Mouse (Mus musculus) neural tube, embryonic 11.5 days (tissue): ENCODE measurements around the gene Adamtsl1. TPM values are rescaled to one million over a fixed set of nuclear protein-coding genes. Genes with fewer than 3 reads are reported as not detected.
A peak's percentile ranks its signal among the peaks of the same experiment; 100 is the strongest.

Experiments used
- ATAC-seq: fragments of 200-750 bp; cut with Nextera tagmentation; 2 replicates; pipeline ENCODE4 v1.8.0; 2017; ENCODE audit warnings: moderate number of reproducible peaks, mild to moderate bottlenecking, moderate TSS enrichment, moderate library complexity; ENCODE audit not compliant: insufficient read depth, low FRiP score, low TSS enrichment
- DNase-seq: peaks from one replicate; pipeline ENCODE4 v3.0.0-alpha.2; 2015; ENCODE audit warnings: low spot score
- H3K27ac ChIP-seq: fragments of 300-500 bp; sonication (generic); 2 replicates; pipeline ENCODE4 v1.5.1; 2014; ENCODE audit warnings: low read depth, mild to moderate bottlenecking, low read length
- H3K27me3 ChIP-seq: fragments of 300-500 bp; sonication (generic); 2 replicates; pipeline ENCODE4 v1.6.1; 2014; ENCODE audit warnings: mild to moderate bottlenecking, low read length, mixed read lengths; ENCODE audit not compliant: control insufficient read depth, insufficient read depth
- H3K36me3 ChIP-seq: fragments of 300-500 bp; sonication (generic); 2 replicates; pipeline ENCODE4 v1.6.1; 2014; ENCODE audit warnings: mild to moderate bottlenecking, low read length, moderate library complexity, mixed read lengths; ENCODE audit not compliant: control insufficient read depth, insufficient read depth
- H3K4me1 ChIP-seq: fragments of 300-500 bp; sonication (generic); 2 replicates; pipeline ENCODE4 v1.6.1; 2014; ENCODE audit warnings: low read length, mixed read lengths; ENCODE audit not compliant: control insufficient read depth, insufficient read depth
- H3K4me2 ChIP-seq: fragments of 300-500 bp; sonication (generic); 2 replicates; pipeline ENCODE4 v1.6.1; 2014; ENCODE audit warnings: low read depth, mild to moderate bottlenecking, moderate library complexity
- H3K4me3 ChIP-seq: fragments of 300-500 bp; sonication (generic); 2 replicates; pipeline ENCODE4 v1.5.1; 2014; ENCODE audit warnings: low read depth, low read length
- H3K9ac ChIP-seq: fragments of 300-500 bp; sonication (generic); 2 replicates; pipeline ENCODE4 v1.6.1; 2014; ENCODE audit warnings: mild to moderate bottlenecking, low read length
- H3K9me3 ChIP-seq: fragments of 300-500 bp; sonication (generic); 2 replicates; pipeline ENCODE4 v1.6.1; 2016; ENCODE audit warnings: low read length; ENCODE audit not compliant: control insufficient read depth
- WGBS: fragments of 180-500 bp; shearing (Covaris S2); extraction: QIAGEN DNeasy Blood & Tissue Kit; methylation state at CpG from one replicate; pipeline ENCODE4 v1.1.7; 2014; 5-methylcytosine and 5-hydroxymethylcytosine counted together
- polyA plus RNA-seq: library from polyadenylated mRNA; unstranded; fragments of >200 nt; fragmentation: Nextera tagmentation; extraction: Ambion mirVana; gene quantifications from 2 replicates; pipeline ENCODE4 v1.2.1, GENCODE M21; 2014

Gene Adamtsl1
- polyA plus RNA-seq, 1 experiment from 2014 or later = 10.7 TPM

- DNase-seq (no peak), ATAC-seq (no peak)
- H3K9me3 ChIP-seq = no peaks in the 10 kb centered on the region
- no peaks in the 10 kb centered on the region for H3K27me3 ChIP-seq
- no peak overlapping the region for H3K27ac ChIP-seq
- H3K4me1 ChIP-seq = no peaks in the 10 kb centered on the region
- H3K36me3 ChIP-seq = no peaks in the 10 kb centered on the region
- H3K9ac ChIP-seq = no peak overlapping the region
- no peak overlapping the region for H3K4me2 ChIP-seq
- WGBS = 84% methylated on average over 3 of the region's 3 CpGs
- no peak overlapping the region for H3K4me3 ChIP-seq
Measured at GRCm38 (mm10) chr4:85762684-85763083, 248.7 kb downstream of the Adamtsl1 start.

DNA sequence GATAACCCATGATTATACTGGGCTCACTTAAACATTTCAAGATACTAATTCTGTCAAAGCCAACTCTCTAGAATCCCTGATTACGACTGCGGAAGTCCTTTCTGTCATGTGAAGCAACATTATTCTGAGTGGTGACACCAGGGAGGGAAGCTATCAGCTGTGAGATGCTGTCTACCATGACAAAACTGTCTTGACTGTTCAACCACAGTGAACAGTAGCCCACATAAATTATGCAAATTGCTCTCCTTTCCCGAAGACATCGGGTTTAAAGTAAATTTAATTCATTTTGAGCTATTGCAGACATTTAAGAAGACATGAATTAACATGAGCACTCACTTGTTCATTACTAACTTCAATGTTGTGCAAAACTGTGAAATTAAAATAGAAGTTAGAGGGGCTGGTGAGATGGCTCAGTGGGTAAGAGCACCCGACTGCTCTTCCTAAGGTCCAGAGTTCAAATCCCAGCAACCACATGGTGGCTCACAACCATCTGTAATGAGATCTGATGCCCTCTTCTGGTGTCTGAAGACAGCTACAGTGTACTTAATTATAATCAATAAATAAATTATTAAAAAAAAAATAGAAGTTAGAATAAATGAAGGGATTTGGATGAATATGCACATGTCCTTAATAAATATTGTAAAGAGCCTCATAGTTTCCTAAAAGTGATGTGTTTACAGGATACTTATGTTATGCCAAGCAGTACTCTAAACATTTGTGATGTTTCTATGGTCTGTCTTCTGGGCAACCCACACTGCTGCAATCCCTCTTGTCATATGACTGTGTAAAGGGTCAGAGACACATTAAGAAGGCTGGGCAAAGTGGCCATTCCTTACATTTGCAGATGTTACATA is 249.4 kb downstream of the Adamtsl1 start:
- Histone ChIP-seq H3K9ac (no peak overlapping the region), H3K4me2 (no peak overlapping the region), H3K27ac (no peak overlapping the region), H3K4me3 (no peak overlapping the region), H3K27me3 (no peaks in the 10 kb centered on the region), H3K36me3 (no peaks in the 10 kb centered on the region), H3K4me1 (no peaks in the 10 kb centered on the region), H3K9me3 (no peaks in the 10 kb centered on the region)
- ATAC-seq (no peak), DNase-seq (no peak)
- 81% methylated on average over 5 of the region's 5 CpGs for WGBS

GRCm38 (mm10) chr4:85764015-85764450 is 250.1 kb downstream of the Adamtsl1 start:
- 95% methylated on average over 14 of the region's 14 CpGs for WGBS
- no peak for DNase-seq
- ATAC-seq = no peak

GRCm38 (mm10) chr4:85764476-85764875 is 250.5 kb downstream of the Adamtsl1 start:
- ATAC-seq = no peak
- Histone ChIP-seq H3K36me3 (no peaks in the 10 kb centered on the region), H3K4me1 (no peaks in the 10 kb centered on the region), H3K9me3 (no peaks in the 10 kb centered on the region), H3K9ac (no peak overlapping the region), H3K27me3 (no peaks in the 10 kb centered on the region), H3K4me3 (no peak overlapping the region), H3K4me2 (no peak overlapping the region), H3K27ac (no peak overlapping the region)
- no peak for DNase-seq
- 71% methylated on average over 3 of the region's 3 CpGs for WGBS

More at GRCm38 (mm10) chr4:85764015-85764450, 250.1 kb downstream of the Adamtsl1 start:
- H3K9me3 ChIP-seq = no peaks in the 10 kb centered on the region
- no peaks in the 10 kb centered on the region for H3K4me1 ChIP-seq
- no peaks in the 10 kb centered on the region for H3K27me3 ChIP-seq
- H3K27ac ChIP-seq = no peak overlapping the region
- H3K4me2 ChIP-seq = no peak overlapping the region
- no peak overlapping the region for H3K4me3 ChIP-seq
- no peak overlapping the region for H3K9ac ChIP-seq
- no peaks in the 10 kb centered on the region for H3K36me3 ChIP-seq

DNA sequence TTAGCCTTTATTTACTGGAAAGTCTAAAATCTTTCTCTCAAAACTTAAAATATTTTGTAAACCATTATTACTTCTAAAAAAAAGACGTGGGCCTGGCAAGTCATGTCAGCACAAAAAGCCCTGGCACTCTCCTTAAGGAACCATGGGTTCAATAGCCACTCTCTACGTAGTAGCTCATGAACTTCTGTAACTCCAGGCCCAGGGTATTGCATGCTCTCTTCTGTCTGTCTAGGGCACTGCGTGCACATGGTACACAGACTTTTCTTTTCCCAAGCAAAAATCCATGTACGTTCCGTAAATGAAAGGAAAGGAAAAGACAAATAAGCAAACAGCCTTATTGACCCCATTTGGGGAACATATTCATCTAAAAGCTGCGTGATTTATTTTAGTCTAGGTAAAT is 253.7 kb downstream of the Adamtsl1 start:
- no peak overlapping the region for H3K4me3 ChIP-seq
- no peaks in the 10 kb centered on the region for H3K27me3 ChIP-seq
- DNase-seq (no peak), ATAC-seq (no peak)
- H3K36me3 ChIP-seq = no peaks in the 10 kb centered on the region
- no peaks in the 10 kb centered on the region for H3K9me3 ChIP-seq
- no peak overlapping the region for H3K4me2 ChIP-seq
- no peak overlapping the region for H3K9ac ChIP-seq
- WGBS = 74% methylated on average over 6 of the region's 6 CpGs
- H3K4me1 ChIP-seq = no peaks in the 10 kb centered on the region
- H3K27ac ChIP-seq = no peak overlapping the region

DNA sequence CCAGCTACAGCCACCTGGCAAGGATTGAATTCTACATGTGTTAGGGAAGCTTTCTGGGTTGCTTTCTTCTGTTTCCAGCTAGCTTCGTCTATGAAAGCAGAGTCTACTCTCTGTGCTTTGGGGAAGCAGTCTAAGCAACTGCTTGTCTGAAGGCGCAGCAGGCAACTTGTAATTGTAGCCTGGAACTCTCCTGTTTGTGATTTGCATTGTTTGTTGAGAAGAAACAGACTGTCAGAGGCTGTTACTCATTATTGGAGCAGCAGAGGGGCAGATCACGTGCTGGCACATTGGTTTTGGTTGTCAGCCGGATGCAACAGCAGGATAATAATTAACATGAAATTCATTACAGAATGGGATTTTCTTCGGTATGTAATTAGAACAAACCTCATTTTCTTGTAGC is 254.1 kb downstream of the Adamtsl1 start:
- H3K27ac ChIP-seq = no peak overlapping the region
- H3K9ac ChIP-seq = no peak overlapping the region
- H3K36me3 ChIP-seq = no peaks in the 10 kb centered on the region
- 43% methylated on average over 5 of the region's 5 CpGs for WGBS
- no peaks in the 10 kb centered on the region for H3K27me3 ChIP-seq
- DNase-seq (no peak), ATAC-seq (no peak)
- no peaks in the 10 kb centered on the region for H3K4me1 ChIP-seq
- H3K4me3 ChIP-seq = no peak overlapping the region
- H3K9me3 ChIP-seq = no peaks in the 10 kb centered on the region
- H3K4me2 ChIP-seq = no peak overlapping the region

GRCm38 (mm10) chr4:85782511-85782910 is 268.5 kb downstream of the Adamtsl1 start:
- H3K4me3 ChIP-seq = no peak overlapping the region
- H3K4me2 ChIP-seq = no peak overlapping the region
- no peaks in the 10 kb centered on the region for H3K9me3 ChIP-seq
- no peaks in the 10 kb centered on the region for H3K36me3 ChIP-seq
- H3K4me1 ChIP-seq = no peaks in the 10 kb centered on the region; the same call in 1 of the 2 replicates
- no peaks in the 10 kb centered on the region for H3K27me3 ChIP-seq
- ATAC-seq (peak; percentile 69; the same call in 1 of the 2 replicates), DNase-seq (peak; percentile 16)
- 28% methylated on average over 5 of the region's 5 CpGs for WGBS
- H3K9ac ChIP-seq = no peak overlapping the region
- no peak overlapping the region for H3K27ac ChIP-seq

DNA sequence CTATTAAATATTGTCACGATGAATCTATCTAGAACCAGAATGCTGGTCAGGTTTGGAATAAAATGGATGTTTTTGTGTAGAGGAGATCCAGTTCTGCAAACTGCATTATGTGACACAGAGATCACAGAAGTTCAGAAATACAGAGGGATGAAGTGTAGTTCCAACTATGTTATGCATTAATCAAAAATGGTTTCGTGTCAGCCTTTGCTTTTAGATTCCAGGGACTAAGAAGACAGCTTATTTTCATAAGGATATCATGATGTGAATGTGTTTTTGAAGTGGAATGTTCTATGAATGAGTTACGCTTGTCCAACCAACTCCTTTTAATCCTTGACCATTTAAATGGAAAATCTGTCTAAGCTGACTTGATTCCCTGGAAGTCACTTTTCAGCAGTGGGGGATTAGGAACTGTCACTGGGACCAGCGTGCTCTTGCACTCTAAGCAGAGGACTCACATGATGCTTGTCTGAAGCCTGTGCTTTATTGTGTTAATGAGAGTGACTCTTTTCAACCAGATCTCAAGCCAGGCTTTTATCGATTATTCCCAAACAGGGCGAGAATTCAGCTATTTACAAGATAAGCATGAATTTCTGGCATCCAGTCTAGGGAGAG is 269.9 kb downstream of the Adamtsl1 start:
- H3K36me3 ChIP-seq = no peaks in the 10 kb centered on the region
- no peaks in the 10 kb centered on the region; the same call in 1 of the 2 replicates for H3K4me1 ChIP-seq
- H3K4me3 ChIP-seq = no peak overlapping the region
- H3K27ac ChIP-seq = no peak overlapping the region
- WGBS = 53% methylated on average over 6 of the region's 6 CpGs
- H3K9ac ChIP-seq = no peak overlapping the region
- ATAC-seq (no peak), DNase-seq (no peak)
- no peaks in the 10 kb centered on the region for H3K9me3 ChIP-seq
- H3K4me2 ChIP-seq = no peak overlapping the region
- H3K27me3 ChIP-seq = no peaks in the 10 kb centered on the region

DNA sequence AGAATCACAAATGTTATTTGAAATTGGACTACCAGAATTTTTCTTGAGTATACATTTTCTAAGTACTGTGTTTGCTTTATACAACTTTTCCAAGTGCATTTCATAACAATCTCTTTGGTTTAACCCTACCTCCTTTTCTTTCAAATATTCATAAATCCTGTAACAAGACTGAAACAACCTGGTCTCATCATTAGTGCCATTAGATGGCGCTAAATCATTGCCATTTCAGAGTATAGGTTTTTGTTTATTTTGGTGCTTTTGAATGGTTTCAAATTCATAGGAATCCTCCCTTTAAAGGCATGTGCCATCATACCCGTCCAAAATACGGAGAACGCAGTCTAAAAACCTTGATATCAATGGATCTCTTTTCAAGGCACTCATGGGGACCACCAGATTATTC is 270.5 kb downstream of the Adamtsl1 start:
- H3K9ac ChIP-seq = no peak overlapping the region
- ATAC-seq (no peak), DNase-seq (no peak)
- 58% methylated on average over 4 of the region's 4 CpGs for WGBS
- H3K27ac ChIP-seq = no peak overlapping the region
- no peaks in the 10 kb centered on the region for H3K36me3 ChIP-seq
- H3K4me1 ChIP-seq = no peaks in the 10 kb centered on the region; the same call in 1 of the 2 replicates
- H3K27me3 ChIP-seq = no peaks in the 10 kb centered on the region
- H3K4me2 ChIP-seq = no peak overlapping the region
- H3K4me3 ChIP-seq = no peak overlapping the region
- no peaks in the 10 kb centered on the region for H3K9me3 ChIP-seq
